Mouse (Mus musculus): Measurements from ENCODE around the gene A630001G21Rik. TPM values are rescaled to one million over a fixed set of nuclear protein-coding genes. Genes with fewer than 3 reads are reported as not detected.
A peak's percentile ranks its signal among the peaks of the same experiment; 100 is the strongest.

A630001G21Rik gene
- polyA plus RNA-seq, 1 experiment, result 2.5 TPM

GRCm38 (mm10) chr1:85749829-85750228 lies 28.6 kb downstream of the A630001G21Rik start:
- H3K27ac ChIP-seq (ENCODE audit: insufficient read depth, low read depth, low read length), result no peak overlapping the region
- WGBS, result 96% methylated on average over 2 of the region's 2 CpGs
- DNase-seq, result peak; percentile 9

GRCm38 (mm10) chr1:85746511-85746910 lies 31.9 kb downstream of the A630001G21Rik start:
- Histone ChIP-seq H3K27ac (ENCODE audit: insufficient read depth, low read depth, low read length) (no peak overlapping the region), H3K27me3 (replicated peaks; ENCODE audit: control insufficient read depth, insufficient read depth, low read length) (no peaks in the 10 kb centered on the region), H3K36me3 (ENCODE audit: control insufficient read depth, insufficient read depth, low read length) (no peaks in the 10 kb centered on the region), H3K4me3 (ENCODE audit: insufficient read depth, low read depth, low read length) (no peak overlapping the region), H3K4me1 (ENCODE audit: control insufficient read depth, insufficient read depth, low read length) (no peaks in the 10 kb centered on the region)
- TF ChIP-seq POLR2A (IDR thresholded peaks at IDR 0.05; ENCODE audit: low read depth, low read length) (no peak), CTCF (conservative IDR thresholded peaks at IDR 0.05; ENCODE audit: insufficient read depth, insufficient read length, low read depth, low read length) (no peak)
- 88% methylated on average over 5 of the region's 5 CpGs for WGBS
- no peak for DNase-seq

More at GRCm38 (mm10) chr1:85749829-85750228, 28.6 kb downstream of the A630001G21Rik start:
- no peak for TF ChIP-seq CTCF (conservative IDR thresholded peaks at IDR 0.05; ENCODE audit: insufficient read depth, insufficient read length, low read depth, low read length)
- TF ChIP-seq POLR2A (IDR thresholded peaks at IDR 0.05; ENCODE audit: low read depth, low read length), result no peak
- Histone ChIP-seq H3K4me1 (ENCODE audit: control insufficient read depth, insufficient read depth, low read length) (no peaks in the 10 kb centered on the region), H3K4me3 (ENCODE audit: insufficient read depth, low read depth, low read length) (no peak overlapping the region), H3K27me3 (replicated peaks; ENCODE audit: control insufficient read depth, insufficient read depth, low read length) (no peaks in the 10 kb centered on the region), H3K36me3 (ENCODE audit: control insufficient read depth, insufficient read depth, low read length) (no peaks in the 10 kb centered on the region)

GRCm38 (mm10) chr1:85744539-85744938 lies 33.9 kb downstream of the A630001G21Rik start:
- no peak overlapping the region for H3K27ac ChIP-seq (ENCODE audit: insufficient read depth, low read depth, low read length)
- no peaks in the 10 kb centered on the region for H3K4me1 ChIP-seq (ENCODE audit: control insufficient read depth, insufficient read depth, low read length)
- no peaks in the 10 kb centered on the region for H3K27me3 ChIP-seq (replicated peaks; ENCODE audit: control insufficient read depth, insufficient read depth, low read length)
- no peaks in the 10 kb centered on the region for H3K36me3 ChIP-seq (ENCODE audit: control insufficient read depth, insufficient read depth, low read length)
- no peak overlapping the region for H3K4me3 ChIP-seq (ENCODE audit: insufficient read depth, low read depth, low read length)
- TF ChIP-seq CTCF (conservative IDR thresholded peaks at IDR 0.05; ENCODE audit: insufficient read depth, insufficient read length, low read depth, low read length), result no peak
- no peak for TF ChIP-seq POLR2A (IDR thresholded peaks at IDR 0.05; ENCODE audit: low read depth, low read length)
- 50% methylated on average over 3 of the region's 3 CpGs for WGBS
- no peak for DNase-seq

DNA sequence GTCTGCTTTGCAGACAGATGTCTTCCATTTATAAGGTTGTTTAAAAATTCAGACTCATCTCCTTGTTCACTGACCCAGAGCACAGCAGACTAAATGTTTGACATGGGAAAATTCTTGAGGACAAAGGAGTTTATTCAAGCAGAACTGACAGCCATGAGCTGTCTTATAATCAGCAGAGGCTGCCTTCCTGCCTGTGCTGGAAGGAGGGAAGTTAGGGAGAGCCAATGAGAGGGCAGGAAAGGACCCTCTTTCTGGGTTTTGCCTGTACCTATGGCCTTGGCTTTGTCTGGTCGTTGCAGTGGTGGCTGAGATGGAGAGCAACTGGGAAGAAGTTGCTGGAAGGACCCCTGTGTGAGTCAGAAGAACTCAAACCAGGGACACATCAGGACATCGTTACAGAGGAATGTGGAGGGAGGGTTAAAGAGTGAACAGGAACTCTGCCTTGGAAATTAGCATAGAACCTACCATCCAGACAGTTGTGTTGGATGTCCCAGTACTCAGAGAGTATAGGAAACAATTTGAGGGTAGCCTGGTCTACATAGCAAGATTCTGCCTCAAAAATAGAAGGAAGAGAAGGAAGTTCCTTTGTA lies 35.4 kb downstream of the A630001G21Rik start:
- 16% methylated on average over 2 of the region's 2 CpGs for WGBS
- no peak overlapping the region for H3K4me3 ChIP-seq (ENCODE audit: insufficient read depth, low read depth, low read length)
- H3K36me3 ChIP-seq (ENCODE audit: control insufficient read depth, insufficient read depth, low read length), result no peaks in the 10 kb centered on the region
- TF ChIP-seq POLR2A (IDR thresholded peaks at IDR 0.05; ENCODE audit: low read depth, low read length), result no peak
- TF ChIP-seq CTCF (conservative IDR thresholded peaks at IDR 0.05; ENCODE audit: insufficient read depth, insufficient read length, low read depth, low read length), result no peak
- H3K27me3 ChIP-seq (replicated peaks; ENCODE audit: control insufficient read depth, insufficient read depth, low read length), result no peaks in the 10 kb centered on the region
- no peak overlapping the region for H3K27ac ChIP-seq (ENCODE audit: insufficient read depth, low read depth, low read length)
- DNase-seq, result no peak
- no peaks in the 10 kb centered on the region for H3K4me1 ChIP-seq (ENCODE audit: control insufficient read depth, insufficient read depth, low read length)

DNA sequence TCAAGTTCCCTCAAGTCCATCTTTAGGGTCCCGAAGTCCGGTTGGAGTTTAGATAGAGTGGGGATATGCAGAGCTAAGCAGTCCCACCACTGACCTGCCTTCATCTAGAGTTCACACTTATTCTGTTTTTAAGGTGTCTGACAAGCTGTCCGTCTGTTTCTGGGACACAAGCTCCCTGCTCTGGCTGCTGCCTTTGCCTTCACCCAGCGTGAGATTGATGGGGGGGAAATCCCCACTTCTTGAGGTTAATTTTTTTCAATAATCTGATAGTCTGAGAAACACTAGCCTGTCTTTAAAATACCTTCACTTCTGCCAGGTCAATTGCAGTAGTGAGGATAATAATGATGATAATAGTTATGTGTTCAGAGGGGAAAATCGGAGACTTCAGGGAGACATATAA lies 36.1 kb downstream of the A630001G21Rik start:
- no peak overlapping the region for H3K27ac ChIP-seq (ENCODE audit: insufficient read depth, low read depth, low read length)
- H3K4me3 ChIP-seq (ENCODE audit: insufficient read depth, low read depth, low read length), result no peak overlapping the region
- no peak for DNase-seq
- TF ChIP-seq POLR2A (IDR thresholded peaks at IDR 0.05; ENCODE audit: low read depth, low read length) (no peak), CTCF (conservative IDR thresholded peaks at IDR 0.05; ENCODE audit: insufficient read depth, insufficient read length, low read depth, low read length) (no peak)
- no peaks in the 10 kb centered on the region for H3K27me3 ChIP-seq (replicated peaks; ENCODE audit: control insufficient read depth, insufficient read depth, low read length)
- H3K36me3 ChIP-seq (ENCODE audit: control insufficient read depth, insufficient read depth, low read length), result no peaks in the 10 kb centered on the region
- WGBS, result 57% methylated on average over 5 of the region's 5 CpGs
- no peaks in the 10 kb centered on the region for H3K4me1 ChIP-seq (ENCODE audit: control insufficient read depth, insufficient read depth, low read length)

DNA sequence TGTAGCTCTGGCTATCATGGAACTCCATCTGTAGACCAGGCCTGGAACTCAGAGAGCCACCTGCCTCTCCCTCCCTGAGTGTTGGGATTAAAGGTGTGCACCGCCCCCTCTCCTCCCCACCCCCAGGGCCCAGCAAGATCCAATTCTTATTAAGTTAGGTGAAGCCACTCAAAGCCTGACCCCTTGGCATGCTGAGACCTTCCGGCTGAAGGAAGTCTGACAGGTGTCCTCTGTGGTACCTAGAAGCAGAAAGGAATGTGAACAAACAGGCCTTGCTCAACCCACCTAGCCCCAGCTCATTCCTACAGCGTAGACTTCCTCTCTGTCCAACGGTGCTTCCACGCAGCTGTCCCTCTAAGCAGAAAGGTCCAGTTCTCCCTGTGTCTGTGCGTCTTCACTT lies 37.5 kb downstream of the A630001G21Rik start:
- Histone ChIP-seq H3K4me1 (ENCODE audit: control insufficient read depth, insufficient read depth, low read length) (no peaks in the 10 kb centered on the region), H3K27me3 (replicated peaks; ENCODE audit: control insufficient read depth, insufficient read depth, low read length) (no peaks in the 10 kb centered on the region), H3K36me3 (ENCODE audit: control insufficient read depth, insufficient read depth, low read length) (no peaks in the 10 kb centered on the region), H3K4me3 (ENCODE audit: insufficient read depth, low read depth, low read length) (no peak overlapping the region), H3K27ac (ENCODE audit: insufficient read depth, low read depth, low read length) (no peak overlapping the region)
- WGBS, result 72% methylated on average over 6 of the region's 6 CpGs
- DNase-seq, result no peak
- TF ChIP-seq CTCF (conservative IDR thresholded peaks at IDR 0.05; ENCODE audit: insufficient read depth, insufficient read length, low read depth, low read length) (no peak), POLR2A (IDR thresholded peaks at IDR 0.05; ENCODE audit: low read depth, low read length) (no peak)

DNA sequence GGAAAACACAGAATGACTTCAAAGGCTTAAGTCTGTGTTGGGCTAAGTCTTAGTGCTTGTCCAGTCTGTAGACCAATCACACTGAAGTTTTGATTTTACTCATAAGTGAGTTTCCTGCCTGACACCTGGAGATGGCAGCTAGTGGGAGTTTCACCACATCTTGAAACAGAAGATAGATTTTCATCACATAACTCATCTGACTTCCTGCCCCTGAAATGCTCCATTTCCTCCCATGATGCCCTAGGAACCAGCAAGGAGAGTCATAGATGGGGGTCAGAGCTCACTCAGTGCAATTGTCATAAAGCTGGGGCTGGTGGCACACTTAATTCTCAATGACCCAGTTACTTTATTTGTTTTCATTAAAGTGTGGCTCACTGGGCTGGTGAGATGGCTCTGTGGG lies 38.6 kb downstream of the A630001G21Rik start:
- no peaks in the 10 kb centered on the region for H3K27me3 ChIP-seq (replicated peaks; ENCODE audit: control insufficient read depth, insufficient read depth, low read length)
- no peak for DNase-seq
- no peaks in the 10 kb centered on the region for H3K36me3 ChIP-seq (ENCODE audit: control insufficient read depth, insufficient read depth, low read length)
- H3K4me1 ChIP-seq (ENCODE audit: control insufficient read depth, insufficient read depth, low read length), result no peaks in the 10 kb centered on the region
- H3K4me3 ChIP-seq (ENCODE audit: insufficient read depth, low read depth, low read length), result no peak overlapping the region
- no peak overlapping the region for H3K27ac ChIP-seq (ENCODE audit: insufficient read depth, low read depth, low read length)
- no peak for TF ChIP-seq POLR2A (IDR thresholded peaks at IDR 0.05; ENCODE audit: low read depth, low read length)
- no peak for TF ChIP-seq CTCF (conservative IDR thresholded peaks at IDR 0.05; ENCODE audit: insufficient read depth, insufficient read length, low read depth, low read length)

Measured in kidney, adult 2 months (tissue).